Mouse (Mus musculus): ENCODE measurements at regions not wholly inside any gene's neighbourhood (a gene's known extent, or its start where the extent isn't known, plus 50 kb on each side); places are given as distances from the start of the nearest gene placed in this dataset.

DNA sequence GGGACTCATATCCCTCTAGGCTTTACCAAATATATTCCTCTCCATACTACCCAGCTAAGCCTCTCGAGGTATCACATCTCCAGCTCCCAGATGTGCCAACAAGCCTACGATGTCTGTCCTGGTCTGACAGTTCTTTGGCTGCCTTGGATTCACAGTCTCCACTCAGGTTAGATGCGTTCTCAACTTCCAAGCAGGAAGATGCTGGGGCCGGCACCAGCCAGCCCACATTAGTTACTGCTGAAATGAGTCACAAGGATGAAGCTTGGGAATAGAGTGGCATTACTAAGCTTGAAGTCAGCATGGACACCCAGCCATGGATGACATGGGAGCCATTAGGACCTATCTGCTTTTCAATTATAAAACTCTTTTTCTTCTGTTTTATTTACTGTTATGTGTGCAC is 267.6 kb upstream of the Klf3 start:
- in situ Hi-C loops (cut with MboI, MseI) = no loop called here

DNA sequence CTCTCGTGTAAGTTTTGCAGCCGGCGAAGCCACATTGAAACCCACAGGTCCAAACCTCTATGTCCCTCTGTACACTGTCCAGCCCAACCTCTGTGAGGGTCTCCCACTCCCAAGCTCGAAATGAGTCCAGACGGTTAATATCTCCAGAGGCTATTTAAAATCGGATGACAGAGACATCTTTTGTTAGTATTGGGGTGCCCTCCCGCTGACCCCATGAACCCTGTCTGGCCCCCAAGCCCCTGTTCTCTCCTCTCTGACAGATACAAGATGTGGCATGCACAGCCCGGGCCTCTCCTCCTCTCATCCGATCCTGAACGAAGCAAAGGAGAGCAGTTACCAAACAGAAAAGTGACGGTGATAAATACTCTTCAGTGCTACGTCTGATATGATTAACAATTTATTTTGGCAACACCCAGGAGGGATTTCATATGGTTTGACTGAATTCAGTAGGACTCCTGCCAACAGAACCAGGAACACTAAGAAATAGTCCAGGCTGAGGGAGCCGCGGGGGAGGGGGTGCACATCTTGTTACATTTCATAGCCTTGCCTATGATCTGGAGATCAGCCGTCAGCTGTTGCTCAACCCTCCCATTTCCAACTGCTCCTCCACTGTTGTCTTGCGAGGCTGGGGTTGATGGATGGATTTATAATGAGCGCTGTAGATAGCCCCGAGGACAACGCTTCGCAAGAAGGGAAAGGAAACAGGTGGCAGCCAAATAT is 266.6 kb upstream of the Klf3 start:
- in situ Hi-C loops (cut with MboI, MseI) = no loop called here

DNA sequence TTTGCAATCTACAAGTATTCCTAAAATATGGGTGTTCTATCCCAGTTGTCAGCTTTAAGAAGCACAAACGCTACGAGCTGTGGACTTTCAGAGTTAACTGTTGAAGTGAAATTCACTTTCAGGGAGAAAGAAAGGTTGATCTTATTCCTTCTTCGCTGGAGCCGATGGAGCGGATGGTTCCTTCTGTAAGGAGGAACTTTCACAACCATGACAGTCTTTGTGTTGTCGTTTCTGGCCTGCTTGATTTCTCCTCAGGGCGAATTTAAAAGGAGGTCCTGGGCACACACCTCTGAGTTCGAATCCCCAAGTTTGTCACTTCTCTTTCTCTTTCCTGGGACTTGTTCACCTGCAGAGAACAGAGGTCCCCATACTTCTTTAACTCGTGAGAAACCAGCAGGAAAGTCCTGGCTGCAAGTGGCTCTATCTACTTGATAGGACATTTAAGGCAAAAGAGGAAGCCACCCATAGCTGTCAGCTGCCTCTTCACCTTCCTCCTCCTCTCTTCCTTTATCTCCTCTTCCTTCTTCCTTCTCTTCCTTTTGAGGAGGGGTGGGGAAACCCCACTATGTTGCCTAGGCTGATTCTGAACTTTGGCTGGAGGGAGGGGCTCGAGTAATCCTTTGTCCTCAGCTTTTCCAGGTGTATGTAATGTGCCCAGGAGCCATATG is 265.9 kb upstream of the Klf3 start:
- in situ Hi-C loops (cut with MboI, MseI) = no loop called here

DNA sequence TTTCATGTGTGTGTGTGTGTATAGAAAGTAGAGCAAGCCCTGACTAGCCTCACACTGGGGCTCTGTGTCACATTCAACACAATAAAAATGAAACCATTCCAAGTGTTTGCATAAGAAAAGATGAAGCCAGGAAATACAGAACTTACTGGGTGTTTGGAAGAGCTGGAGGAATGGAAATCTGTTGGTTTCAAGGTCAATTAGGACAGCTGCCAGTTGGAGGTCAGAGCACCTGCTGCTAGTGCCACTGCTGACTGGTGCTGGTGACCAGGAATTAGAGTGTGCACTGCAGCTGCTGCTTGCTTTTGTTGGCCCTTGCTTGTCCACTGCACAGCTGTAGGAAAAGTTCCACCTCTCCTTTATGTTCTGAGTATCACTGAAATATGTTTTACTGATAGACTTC is 261.4 kb upstream of the Klf3 start:
- in situ Hi-C loops (cut with MboI, MseI) = no loop called here

DNA sequence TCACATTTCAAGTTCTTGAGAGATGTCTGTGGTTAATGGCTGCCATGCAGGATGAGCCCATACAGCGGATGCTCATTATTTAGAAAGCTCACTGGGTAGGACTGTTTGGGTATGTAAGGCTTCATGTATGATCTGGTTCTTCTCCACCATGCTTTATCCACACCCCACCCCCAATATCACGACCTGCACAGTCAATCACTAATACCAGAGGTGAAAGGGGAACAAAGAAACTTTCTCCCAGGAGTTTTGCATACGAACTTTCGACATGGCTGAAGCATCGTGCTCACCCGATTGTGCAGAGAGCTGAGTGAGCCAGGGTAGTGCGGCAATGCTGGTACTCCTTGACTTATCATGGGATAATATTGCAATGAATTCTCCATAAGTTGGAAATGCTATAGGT is 247.3 kb upstream of the Klf3 start:
- in situ Hi-C loops (cut with MboI, MseI) = no loop called here

DNA sequence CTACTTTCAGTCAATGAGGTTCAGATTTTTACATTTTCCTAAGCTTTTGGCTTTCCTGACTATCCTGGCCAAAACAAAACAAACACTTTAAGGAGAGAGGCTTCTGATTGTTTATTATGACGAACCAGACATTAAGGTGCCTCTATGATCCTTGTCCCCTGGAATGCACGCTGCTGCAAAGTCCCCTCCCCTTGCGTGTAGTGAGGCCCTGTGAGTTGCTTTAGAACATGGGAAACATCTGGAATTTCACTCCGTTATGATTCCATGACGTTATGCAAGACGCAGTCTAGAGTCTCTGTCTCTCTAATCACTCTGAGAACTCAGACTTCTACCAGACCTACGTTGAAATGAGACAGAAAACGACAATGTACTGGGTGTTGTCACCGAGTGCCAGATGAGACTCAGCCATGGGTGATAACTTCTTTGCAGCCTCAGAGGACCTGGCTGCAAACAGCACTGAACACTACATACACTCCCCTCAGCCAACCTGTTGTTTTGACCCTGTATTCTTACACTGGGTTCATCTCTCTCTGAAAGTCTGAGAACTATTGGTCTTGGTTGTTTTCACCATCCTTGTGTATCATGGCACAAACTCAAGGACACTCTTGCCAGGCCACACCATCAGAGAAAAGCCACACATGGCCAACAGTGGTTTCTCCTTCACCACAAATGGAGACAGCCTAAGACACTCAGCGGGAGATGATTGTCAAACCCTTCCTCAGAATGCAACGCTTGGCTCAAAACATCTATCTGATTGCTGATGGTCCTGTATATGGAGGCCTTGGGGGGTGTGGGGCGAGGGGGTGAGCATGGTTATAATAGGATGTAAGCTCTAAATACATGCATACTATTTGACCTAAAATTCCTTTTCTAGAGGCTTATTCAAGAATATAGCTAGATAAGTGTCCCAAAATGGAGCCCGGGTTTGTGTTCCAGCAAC is 236.5 kb upstream of the Klf3 start:
- in situ Hi-C loops (cut with MboI, MseI) = no loop called here

DNA sequence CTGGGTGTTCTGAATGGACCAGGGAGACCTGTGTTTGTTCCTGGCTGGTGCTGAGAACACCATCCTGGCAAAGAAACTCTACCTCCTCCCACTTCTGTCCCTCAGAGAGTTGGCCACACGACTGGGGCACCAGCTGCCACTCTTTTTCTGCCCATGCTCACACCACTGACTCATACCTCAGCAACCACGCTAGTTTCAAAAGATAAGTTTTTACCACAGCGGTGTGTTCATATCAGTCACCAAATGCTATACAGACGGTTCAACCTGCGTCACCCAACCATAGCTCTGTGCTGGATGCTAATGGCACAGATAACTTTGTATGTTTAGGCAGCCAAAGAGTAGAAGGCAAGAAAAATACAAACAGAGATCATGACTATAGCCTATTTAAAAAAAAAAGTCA is 235.4 kb upstream of the Klf3 start:
- in situ Hi-C loops (cut with MboI, MseI) = no loop called here

DNA sequence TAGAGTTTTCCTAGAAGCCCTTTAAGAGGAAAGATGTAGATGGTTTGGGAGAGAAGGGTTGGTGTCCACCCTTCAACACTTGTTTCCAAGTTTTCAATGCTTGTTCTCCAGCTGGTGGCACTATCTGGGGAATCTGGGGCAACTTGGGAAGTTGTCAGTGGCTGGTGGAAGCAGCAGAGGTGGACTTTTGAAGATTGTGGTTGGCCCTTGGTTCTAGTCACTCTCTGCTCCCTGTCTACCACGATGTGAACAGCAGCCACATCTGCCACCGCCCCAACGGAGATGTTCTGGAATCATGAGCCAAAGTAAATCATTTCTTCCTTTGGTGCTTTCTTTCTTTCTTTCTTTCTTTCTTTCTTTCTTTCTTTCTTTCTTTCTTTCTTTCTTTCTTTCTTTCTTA is 234.9 kb upstream of the Klf3 start:
- in situ Hi-C loops (cut with MboI, MseI) = no loop called here

DNA sequence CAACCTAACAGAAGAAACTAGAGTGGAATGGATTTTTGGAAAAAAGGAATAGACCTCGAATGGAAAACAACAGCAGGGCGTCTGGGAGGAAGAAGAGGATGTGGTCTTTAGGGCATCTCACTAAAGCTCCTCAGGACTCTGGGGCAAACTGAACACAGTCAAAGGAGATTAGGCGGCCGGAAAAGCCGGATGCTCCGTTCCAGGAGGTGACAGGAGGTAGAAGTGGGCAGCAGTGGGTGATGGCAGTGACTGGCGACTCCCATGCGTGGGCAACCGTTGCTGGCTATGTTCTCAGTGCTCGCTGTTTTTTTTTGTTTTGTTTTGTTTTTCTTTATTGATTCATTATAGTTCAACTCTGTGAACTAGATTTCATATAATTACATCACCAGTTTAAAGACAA is 228.8 kb upstream of the Klf3 start:
- in situ Hi-C loops (cut with MboI, MseI) = no loop called here

DNA sequence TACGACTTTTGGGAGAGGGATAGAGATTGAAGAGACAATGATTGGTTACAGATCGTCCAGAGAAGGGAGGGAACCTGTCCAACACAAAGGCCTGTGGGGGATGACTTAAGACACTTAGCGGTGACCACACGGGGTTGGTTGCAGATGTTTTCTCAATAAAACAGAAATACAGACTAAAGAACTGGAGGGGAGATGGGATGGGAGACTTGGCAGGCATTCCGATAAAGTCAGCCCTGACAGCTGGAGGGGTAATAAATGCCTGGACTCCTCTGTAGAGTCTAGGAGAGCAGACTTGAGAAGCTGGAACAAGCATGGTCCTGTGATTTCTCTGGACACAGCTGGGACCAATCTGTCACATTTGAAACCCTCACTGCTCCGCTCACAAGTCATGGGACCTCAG is 227.3 kb upstream of the Klf3 start:
- in situ Hi-C loops (cut with MboI, MseI) = no loop called here

DNA sequence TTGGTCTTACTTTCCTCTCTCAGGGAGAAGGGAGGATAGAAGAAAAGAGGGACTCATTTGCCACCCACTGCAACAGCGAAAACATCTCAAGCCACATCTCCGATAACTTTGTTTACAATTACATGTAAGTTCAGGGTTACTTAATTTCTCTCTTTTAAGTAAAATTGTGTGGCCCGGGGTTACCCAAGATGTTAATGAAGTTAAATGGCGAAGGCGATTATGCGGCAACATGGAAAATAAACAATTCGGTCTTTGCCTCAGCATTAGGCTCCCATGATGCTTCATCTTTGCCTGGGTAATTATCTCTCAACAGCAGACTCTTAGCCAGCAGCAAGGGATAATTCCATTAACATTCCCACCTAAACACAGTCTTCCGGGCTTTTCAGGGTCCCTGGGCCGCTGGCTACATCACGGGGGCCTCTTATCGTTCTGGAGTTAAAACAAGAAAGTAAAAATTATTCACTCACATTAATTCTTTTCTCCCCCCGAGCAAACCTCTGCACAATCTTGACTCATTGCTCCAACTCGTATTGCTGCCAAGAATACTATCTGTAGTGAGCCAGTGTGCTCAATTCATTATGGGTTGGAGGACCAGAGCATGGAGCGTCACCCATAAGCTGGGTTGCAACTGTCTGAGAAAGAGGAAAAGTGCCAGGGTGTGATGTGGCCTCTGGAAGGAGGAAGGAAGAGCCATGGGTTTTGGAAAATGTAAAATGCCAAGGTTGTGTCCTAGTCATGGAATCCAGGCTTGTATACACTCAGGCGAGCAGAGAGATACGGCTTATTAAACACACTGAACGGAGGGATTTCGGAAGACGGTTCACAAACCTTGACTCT is 226.5 kb upstream of the Klf3 start:
- in situ Hi-C loops (cut with MboI, MseI) = no loop called here

DNA sequence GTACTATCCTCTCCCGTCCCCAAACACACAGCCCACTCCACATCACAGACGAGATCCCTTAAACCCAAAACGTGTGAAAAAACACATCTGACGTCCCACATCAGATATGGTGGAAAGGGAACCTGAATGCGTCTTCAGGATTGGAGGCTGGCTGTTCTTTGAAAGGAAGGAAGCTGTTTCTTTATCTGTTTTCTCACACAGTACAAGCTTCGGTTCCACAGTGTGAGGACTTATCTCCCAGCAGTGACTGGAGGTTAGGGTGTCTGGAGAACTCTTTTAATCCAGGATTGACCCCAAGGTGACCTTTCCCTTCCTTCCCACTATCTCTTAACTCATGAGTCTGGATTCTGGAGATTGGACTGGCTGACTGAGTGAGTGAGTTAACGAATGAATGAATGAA is 225.8 kb upstream of the Klf3 start:
- in situ Hi-C loops (cut with MboI, MseI) = no loop called here

DNA sequence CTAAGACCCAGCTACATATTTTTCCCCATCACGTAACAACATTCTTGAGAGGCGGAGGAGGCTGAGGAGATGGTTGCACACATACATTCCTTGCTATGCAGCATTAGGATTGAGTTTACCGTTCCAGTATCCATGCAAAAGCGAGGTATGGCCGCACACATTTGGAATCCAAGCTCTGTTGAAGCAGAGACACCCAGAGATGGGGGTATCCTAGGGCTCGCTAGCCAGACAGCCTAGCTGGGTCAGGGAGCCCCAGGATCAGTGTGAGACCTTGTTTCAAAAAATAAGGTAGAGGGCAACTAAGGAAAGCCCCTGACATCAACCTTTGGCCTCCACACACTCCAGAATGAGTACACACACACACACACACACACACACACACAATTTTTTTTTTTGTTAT is 224.7 kb upstream of the Klf3 start:
- in situ Hi-C loops (cut with MboI, MseI) = no loop called here

DNA sequence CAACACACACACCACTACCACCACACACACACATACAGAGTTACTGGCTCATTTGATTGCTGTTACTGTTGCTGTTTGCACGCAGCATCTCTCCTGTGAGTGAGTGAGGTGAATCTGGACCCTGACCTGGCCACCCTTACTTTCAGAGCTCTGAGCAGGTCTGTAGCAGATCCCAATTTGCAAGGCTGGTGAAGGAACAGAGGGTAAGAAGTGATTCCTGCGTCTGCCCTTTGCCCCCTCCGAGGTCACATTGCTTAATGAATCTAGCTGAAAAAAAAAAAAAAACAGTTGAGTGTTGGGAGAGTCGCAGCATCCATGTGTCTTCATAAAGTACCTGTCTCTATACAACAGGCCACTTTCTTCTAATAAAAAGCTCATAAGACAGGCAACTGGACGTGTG is 224.1 kb upstream of the Klf3 start:
- in situ Hi-C loops (cut with MboI, MseI) = no loop called here

DNA sequence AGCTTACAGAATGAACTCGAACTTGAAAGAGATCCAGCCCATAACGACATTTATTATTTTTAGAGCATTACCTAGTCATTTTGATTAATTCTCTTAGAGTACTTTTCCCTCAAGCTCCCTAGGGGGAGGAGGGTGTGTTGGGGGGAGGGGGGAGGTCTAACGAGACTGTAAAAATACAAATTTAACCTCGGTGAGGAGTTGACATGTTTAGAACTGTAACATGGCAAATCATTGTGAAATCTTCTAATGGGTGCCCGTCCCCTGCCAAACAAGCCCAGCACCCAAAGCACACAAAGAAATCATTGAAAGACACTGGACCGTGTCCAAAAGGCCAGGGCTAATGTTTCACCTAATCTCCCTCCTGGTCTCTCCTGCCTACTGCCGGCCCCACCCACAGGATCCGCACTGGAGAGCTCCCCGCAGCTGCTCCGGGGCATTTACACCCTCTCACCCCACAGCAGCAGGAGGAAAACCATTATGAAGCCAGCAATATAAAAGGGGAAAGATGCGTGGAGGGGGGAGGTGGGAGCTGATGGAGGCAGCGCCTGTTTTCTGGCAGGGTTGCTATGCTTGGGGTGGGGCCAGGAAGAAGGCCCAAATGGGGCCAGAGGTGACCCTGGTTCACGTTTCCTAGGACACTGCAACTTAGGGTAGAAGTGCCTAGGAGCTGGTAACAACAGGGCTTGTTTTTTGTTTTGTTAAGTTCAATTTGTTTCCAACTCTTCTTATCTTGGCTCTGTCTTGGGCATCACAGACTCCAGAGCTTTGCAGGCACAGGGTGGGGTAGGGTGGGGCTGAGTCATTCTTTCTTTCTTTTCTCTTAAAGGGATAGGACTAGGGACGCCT is 223.5 kb upstream of the Klf3 start:
- in situ Hi-C loops (cut with MboI, MseI) = no loop called here

DNA sequence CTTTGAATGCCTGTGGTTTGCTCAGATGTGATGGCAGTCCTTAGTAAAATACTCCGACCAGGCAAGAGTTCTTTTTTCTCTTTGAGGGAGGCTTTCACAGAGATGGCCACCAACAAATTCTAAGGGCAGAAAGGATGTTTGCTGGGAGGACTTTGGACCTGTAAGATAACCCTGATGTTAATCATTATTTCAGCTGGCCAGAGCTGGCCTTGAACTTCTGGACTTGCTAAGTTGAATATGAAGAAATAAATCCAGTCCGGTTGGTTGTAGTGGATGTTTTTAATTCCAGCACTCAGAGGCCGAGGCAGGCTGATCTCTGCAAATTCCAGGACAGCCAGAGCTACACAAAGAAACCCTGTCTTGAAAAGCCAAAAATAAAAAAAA is 222.9 kb upstream of the Klf3 start:
- in situ Hi-C loops (cut with MboI, MseI) = no loop called here

DNA sequence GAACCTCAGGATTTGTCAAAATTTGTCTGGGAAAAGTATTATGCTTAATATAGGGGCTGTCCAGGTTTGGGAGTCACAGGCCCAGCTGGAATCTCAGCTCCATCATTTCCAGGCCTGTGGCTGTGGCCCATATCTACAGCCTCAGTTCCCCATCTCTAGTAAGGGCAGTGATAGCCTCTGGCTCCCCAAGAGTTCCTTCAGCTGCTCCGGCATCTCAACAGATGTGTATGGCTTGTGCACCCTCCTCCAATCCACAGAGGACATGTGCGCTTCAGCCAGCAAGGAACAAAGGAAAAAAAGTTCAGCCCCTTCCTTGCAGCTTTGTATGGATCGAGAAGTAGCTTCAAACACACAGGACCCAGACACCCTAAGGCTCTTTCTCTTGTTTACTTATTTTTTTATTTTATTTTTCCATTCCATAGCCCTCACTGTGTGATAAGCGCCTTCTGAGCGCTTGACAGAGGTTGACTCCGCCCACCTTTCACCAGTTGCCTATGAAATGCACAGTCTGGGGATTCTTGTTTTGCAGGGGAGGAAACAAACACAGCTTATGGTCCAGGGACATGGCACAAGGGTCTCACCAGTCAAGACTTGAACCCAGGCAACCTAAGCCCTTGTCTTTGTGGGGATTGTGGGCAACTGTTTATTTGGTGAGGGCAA is 222.3 kb upstream of the Klf3 start:
- in situ Hi-C loops (cut with MboI, MseI) = no loop called here

DNA sequence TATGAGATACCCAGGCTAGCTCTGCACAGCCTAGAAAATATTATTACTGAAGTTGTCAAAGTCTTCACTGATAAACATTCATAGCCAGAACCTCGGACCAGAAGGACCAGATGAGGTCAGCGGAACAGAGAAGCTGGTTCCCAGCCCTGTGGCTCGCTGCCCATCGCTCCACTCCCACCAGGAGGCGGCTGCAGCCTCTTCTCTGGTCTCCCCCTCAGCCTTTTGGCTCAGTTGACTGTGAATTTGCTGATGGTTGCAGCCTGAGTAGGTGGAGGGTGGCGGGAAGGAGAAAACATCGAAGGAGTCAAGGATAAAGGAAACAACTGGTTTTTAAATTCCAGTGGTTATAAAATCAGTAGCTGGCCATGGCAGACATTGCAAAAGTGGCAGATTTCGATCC is 221.7 kb upstream of the Klf3 start:
- in situ Hi-C loops (cut with MboI, MseI) = no loop called here

DNA sequence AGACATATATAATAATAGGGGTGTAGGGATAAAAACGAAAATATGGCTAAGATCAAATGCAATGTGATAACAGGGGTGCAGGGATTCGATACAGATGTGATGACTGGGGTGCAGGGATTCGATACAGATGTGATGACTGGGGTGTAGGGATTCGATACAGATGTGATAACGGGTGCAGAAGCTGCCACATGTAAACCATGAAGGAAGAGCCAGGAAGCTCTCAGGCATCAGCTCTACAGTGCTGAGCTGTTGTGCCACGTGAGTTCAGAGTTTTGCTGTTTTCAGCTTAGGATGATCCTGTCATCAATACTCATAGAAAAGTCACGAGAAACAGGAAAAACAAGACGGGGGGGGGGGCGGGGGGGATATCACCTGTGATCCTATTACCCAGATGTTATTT is 221.2 kb upstream of the Klf3 start:
- in situ Hi-C loops (cut with MboI, MseI) = no loop called here

DNA sequence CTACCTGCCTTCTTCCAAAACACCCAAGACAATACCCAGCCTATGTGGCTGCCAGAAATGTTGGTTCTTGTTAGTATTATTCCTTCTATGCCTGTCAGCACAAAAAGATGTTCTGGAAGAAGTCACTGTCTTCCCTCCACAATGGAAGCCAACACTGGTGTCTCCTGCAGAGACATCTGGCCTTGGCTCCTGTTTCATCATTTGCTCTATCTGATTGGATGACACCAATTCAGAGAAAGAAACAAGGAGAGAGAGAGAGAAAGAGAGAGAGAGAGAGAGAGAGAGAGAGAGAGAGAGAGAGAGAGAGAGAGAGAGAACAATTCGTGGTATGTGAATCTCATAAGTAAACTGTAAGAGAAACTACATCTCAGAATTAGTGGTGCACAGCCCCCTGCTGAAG is 218.9 kb upstream of the Klf3 start:
- in situ Hi-C loops (cut with MboI, MseI) = no loop called here

Measured in regulatory T cell (primary cell).